30 mouse cellular contexts compared by ENCODE assay signal in genomic region chr4:59350354-59350753, GRCm38 (mm10).
"Had no signal": no experiment of that assay in that cellular context is flagged by ENCODE, and none has a peak within 500 bp of the region (broad histone marks: within the 10 kb centered on the region; RNA-seq: fewer than 3 reads in every experiment).

No protein-coding gene starts in this region.

- H3K4me2 ChIP-seq: heart, embryonic 11.5 days; heart, embryonic 12.5 days; heart, embryonic 15.5 days; hindbrain, embryonic 12.5 days; hindbrain, embryonic 13.5 days; hindbrain, embryonic 14.5 days; hindbrain, embryonic 15.5 days; intestine, embryonic 15.5 days; kidney, embryonic 15.5 days had no signal

- H3K27me3 ChIP-seq: heart, embryonic 12.5 days; heart, embryonic 13.5 days; heart, embryonic 15.5 days; hindbrain, embryonic 12.5 days; hindbrain, embryonic 13.5 days; hindbrain, embryonic 15.5 days; intestine, embryonic 15.5 days; kidney, embryonic 15.5 days had no signal

- H3K4me1 ChIP-seq: hindbrain, embryonic 10.5 days; hindbrain, embryonic 12.5 days; hindbrain, embryonic 13.5 days; hindbrain, embryonic 15.5 days; intestine, embryonic 15.5 days had no signal

- H3K4me3 ChIP-seq: heart, embryonic 10.5 days; heart, embryonic 12.5 days; heart, embryonic 13.5 days; heart, embryonic 15.5 days; hindbrain, embryonic 10.5 days; hindbrain, embryonic 12.5 days; hindbrain, embryonic 13.5 days; hindbrain, embryonic 15.5 days; intestine, embryonic 15.5 days; kidney, embryonic 15.5 days; layer of hippocampus, adult 2 months; left cerebral cortex, adult 2 months had no signal

- H3K9ac ChIP-seq: heart, embryonic 12.5 days; heart, embryonic 13.5 days; heart, embryonic 15.5 days; hindbrain, embryonic 12.5 days; hindbrain, embryonic 13.5 days; hindbrain, embryonic 14.5 days; hindbrain, embryonic 15.5 days; intestine, embryonic 15.5 days; kidney, embryonic 15.5 days had no signal

- H3K27ac ChIP-seq: heart, embryonic 10.5 days; hindbrain, embryonic 10.5 days; hindbrain, embryonic 12.5 days; hindbrain, embryonic 13.5 days; hindbrain, embryonic 14.5 days; hindbrain, embryonic 15.5 days; hindbrain, postnatal 0 days; intestine, embryonic 15.5 days; kidney, postnatal 0 days; layer of hippocampus, adult 2 months; left cerebral cortex, adult 2 months had no signal

- H3K36me3 ChIP-seq: heart, embryonic 10.5 days; heart, embryonic 12.5 days; heart, embryonic 15.5 days; hindbrain, embryonic 10.5 days; hindbrain, embryonic 12.5 days; hindbrain, embryonic 13.5 days; hindbrain, embryonic 15.5 days; intestine, embryonic 15.5 days; kidney, embryonic 15.5 days had no signal

- H3K9me3 ChIP-seq: heart, embryonic 10.5 days; heart, embryonic 12.5 days; heart, embryonic 13.5 days; heart, embryonic 15.5 days; hindbrain, embryonic 10.5 days; hindbrain, embryonic 12.5 days; hindbrain, embryonic 13.5 days; hindbrain, embryonic 15.5 days; intestine, embryonic 15.5 days; kidney, embryonic 15.5 days had no signal

- DNase-seq: heart, postnatal 10 days; heart, postnatal 14 days; heart, postnatal 36 days; kidney, adult 11 months; kidney, adult 18-20 months; kidney, adult 2 months; kidney, adult 8-10 months; kidney, adult 9 months; kidney, postnatal 10 days; kidney, postnatal 14 days; kidney, postnatal 25 days; kidney, postnatal 36 days; kidney, postnatal 4 days; layer of hippocampus, postnatal 36 days had no signal
